Mouse (Mus musculus): ENCODE measurements around the gene Vmn2r83. TPM values are rescaled to one million over a fixed set of nuclear protein-coding genes. Genes with fewer than 3 reads are reported as not detected.

Gene Vmn2r83
- polyA plus RNA-seq, 1 experiment from 2014 or later = not detected

- 90% methylated on average over 13 of the region's 13 CpGs for WGBS
- Histone ChIP-seq H3K9me3 (no peaks in the 10 kb centered on the region), H3K4me3 (no peak overlapping the region), H3K4me1 (peaks cover 21% of the 10 kb centered on the region), H3K27me3 (ENCODE audit: insufficient read depth, poor library complexity, severe bottlenecking) (peaks cover 14% of the 10 kb centered on the region; the same call in 1 of the 2 replicates), H3K36me3 (peaks cover 29% of the 10 kb centered on the region), H3K27ac (no peak overlapping the region)
- peak; percentile 66 for DNase-seq (ENCODE audit: low spot score)
Measured at GRCm38 (mm10) chr10:79530721-79531120, 62.2 kb downstream of the Vmn2r83 start.

GRCm38 (mm10) chr10:79531593-79531992, 63.1 kb downstream of the Vmn2r83 start:
- peaks cover 22% of the 10 kb centered on the region for H3K36me3 ChIP-seq
- whole genome bisulfite sequencing = 78% methylated on average over 3 of the region's 3 CpGs
- peak; percentile 60 for DNase-seq (ENCODE audit: low spot score)

GRCm38 (mm10) chr10:79532678-79533077, 64.1 kb downstream of the Vmn2r83 start:
- Histone ChIP-seq H3K27ac (peak overlapping the region; percentile 89), H3K36me3 (peaks cover 11% of the 10 kb centered on the region; the same call in 1 of the 2 replicates), H3K4me1 (peaks cover 21% of the 10 kb centered on the region), H3K9me3 (no peaks in the 10 kb centered on the region), H3K27me3 (ENCODE audit: insufficient read depth, poor library complexity, severe bottlenecking) (peaks cover 14% of the 10 kb centered on the region; the same call in 1 of the 2 replicates), H3K4me3 (peak overlapping the region; percentile 82)
- 26% methylated on average over 3 of the region's 3 CpGs for WGBS
- peak; percentile 73 for DNase-seq (ENCODE audit: low spot score)

More at GRCm38 (mm10) chr10:79531593-79531992, 63.1 kb downstream of the Vmn2r83 start:
- Histone ChIP-seq H3K4me1 (peaks cover 21% of the 10 kb centered on the region), H3K4me3 (no peak overlapping the region), H3K27ac (no peak overlapping the region), H3K9me3 (no peaks in the 10 kb centered on the region), H3K27me3 (ENCODE audit: insufficient read depth, poor library complexity, severe bottlenecking) (peaks cover 14% of the 10 kb centered on the region; the same call in 1 of the 2 replicates)

- peak within 1 kb of the TSS; percentile 89 for H3K27ac ChIP-seq
Measured at GRCm38 (mm10) chr10:79533126-79533911, 64.8 kb downstream of the Vmn2r83 start, which contains the start of gene Plpp2. Gene Plpp2, minus strand, starts transcription at chr10:79533796.

GRCm38 (mm10) chr10:79534426-79534825, 65.9 kb downstream of the Vmn2r83 start:
- no peak overlapping the region for H3K27ac ChIP-seq

More at GRCm38 (mm10) chr10:79533126-79533911, 64.8 kb downstream of the Vmn2r83 start, which contains the start of gene Plpp2:
- WGBS = under 1% methylated on average over 52 of the region's 52 CpGs
- Histone ChIP-seq H3K36me3 (peaks cover 11% of the 10 kb centered on the region; the same call in 1 of the 2 replicates), H3K27me3 (ENCODE audit: insufficient read depth, poor library complexity, severe bottlenecking) (peaks cover 14% of the 10 kb centered on the region; the same call in 1 of the 2 replicates), H3K9me3 (no peaks in the 10 kb centered on the region), H3K4me3 (peak within 1 kb of the TSS; percentile 82), H3K4me1 (peaks cover 21% of the 10 kb centered on the region)
- peak; percentile 94 for DNase-seq (ENCODE audit: low spot score)

GRCm38 (mm10) chr10:79535431-79535830, 66.9 kb downstream of the Vmn2r83 start:
- Histone ChIP-seq H3K27me3 (ENCODE audit: insufficient read depth, poor library complexity, severe bottlenecking) (peaks cover 14% of the 10 kb centered on the region; the same call in 1 of the 2 replicates), H3K9me3 (no peaks in the 10 kb centered on the region), H3K36me3 (peaks cover 20% of the 10 kb centered on the region), H3K4me1 (peaks cover 19% of the 10 kb centered on the region), H3K4me3 (no peak overlapping the region), H3K27ac (no peak overlapping the region)
- peak; percentile 61 for DNase-seq (ENCODE audit: low spot score)
- WGBS = 71% methylated on average over 1 of the region's 1 CpGs

More at GRCm38 (mm10) chr10:79534426-79534825, 65.9 kb downstream of the Vmn2r83 start:
- DNase-seq (ENCODE audit: low spot score) = peak; percentile 64
- Histone ChIP-seq H3K27me3 (ENCODE audit: insufficient read depth, poor library complexity, severe bottlenecking) (peaks cover 14% of the 10 kb centered on the region; the same call in 1 of the 2 replicates), H3K9me3 (no peaks in the 10 kb centered on the region), H3K36me3 (peaks cover 15% of the 10 kb centered on the region), H3K4me3 (no peak overlapping the region), H3K4me1 (peaks cover 21% of the 10 kb centered on the region)
- WGBS = 82% methylated on average over 2 of the region's 2 CpGs

GRCm38 (mm10) chr10:79536461-79537080, 68.0 kb downstream of the Vmn2r83 start:
- Histone ChIP-seq H3K4me3 (no peak overlapping the region), H3K36me3 (peaks cover 31% of the 10 kb centered on the region), H3K27ac (no peak overlapping the region), H3K27me3 (ENCODE audit: insufficient read depth, poor library complexity, severe bottlenecking) (peaks cover 14% of the 10 kb centered on the region; the same call in 1 of the 2 replicates), H3K9me3 (no peaks in the 10 kb centered on the region), H3K4me1 (peaks cover 18% of the 10 kb centered on the region)
- DNase-seq (ENCODE audit: low spot score) = peak; percentile 70
- WGBS = 73% methylated on average over 12 of the region's 12 CpGs

GRCm38 (mm10) chr10:79537271-79537670, 68.7 kb downstream of the Vmn2r83 start:
- DNase-seq (ENCODE audit: low spot score) = peak; percentile 69
- H3K4me3 ChIP-seq = no peak overlapping the region

GRCm38 (mm10) chr10:79537781-79538180, 69.2 kb downstream of the Vmn2r83 start:
- Histone ChIP-seq H3K27ac (no peak overlapping the region), H3K9me3 (no peaks in the 10 kb centered on the region), H3K4me1 (peaks cover 13% of the 10 kb centered on the region), H3K27me3 (ENCODE audit: insufficient read depth, poor library complexity, severe bottlenecking) (peaks cover 14% of the 10 kb centered on the region; the same call in 1 of the 2 replicates), H3K4me3 (no peak overlapping the region), H3K36me3 (peaks cover 44% of the 10 kb centered on the region)
- 92% methylated on average over 2 of the region's 2 CpGs for WGBS
- peak; percentile 61 for DNase-seq (ENCODE audit: low spot score)

More at GRCm38 (mm10) chr10:79537271-79537670, 68.7 kb downstream of the Vmn2r83 start:
- 91% methylated on average over 7 of the region's 7 CpGs for WGBS
- no peaks in the 10 kb centered on the region for H3K9me3 ChIP-seq
- H3K27me3 ChIP-seq (ENCODE audit: insufficient read depth, poor library complexity, severe bottlenecking) = peaks cover 14% of the 10 kb centered on the region; the same call in 1 of the 2 replicates
- peaks cover 18% of the 10 kb centered on the region for H3K4me1 ChIP-seq
- H3K36me3 ChIP-seq = peaks cover 38% of the 10 kb centered on the region
- no peak overlapping the region for H3K27ac ChIP-seq

GRCm38 (mm10) chr10:79538323-79538722, 69.8 kb downstream of the Vmn2r83 start:
- no peak overlapping the region for H3K27ac ChIP-seq
- no peak overlapping the region for H3K4me3 ChIP-seq
- peaks cover 8% of the 10 kb centered on the region for H3K4me1 ChIP-seq
- WGBS = 91% methylated on average over 3 of the region's 3 CpGs
- H3K9me3 ChIP-seq = no peaks in the 10 kb centered on the region
- peaks cover 49% of the 10 kb centered on the region for H3K36me3 ChIP-seq
- DNase-seq (ENCODE audit: low spot score) = peak; percentile 66
- peaks cover 14% of the 10 kb centered on the region; the same call in 1 of the 2 replicates for H3K27me3 ChIP-seq (ENCODE audit: insufficient read depth, poor library complexity, severe bottlenecking)

GRCm38 (mm10) chr10:79538873-79539272, 70.3 kb downstream of the Vmn2r83 start:
- Histone ChIP-seq H3K4me3 (no peak overlapping the region), H3K27ac (no peak overlapping the region), H3K27me3 (ENCODE audit: insufficient read depth, poor library complexity, severe bottlenecking) (peaks cover 14% of the 10 kb centered on the region; the same call in 1 of the 2 replicates), H3K4me1 (peaks cover 2% of the 10 kb centered on the region), H3K36me3 (peaks cover 54% of the 10 kb centered on the region), H3K9me3 (no peaks in the 10 kb centered on the region)
- peak; percentile 66 for DNase-seq (ENCODE audit: low spot score)
- 61% methylated on average over 4 of the region's 4 CpGs for WGBS

- Histone ChIP-seq H3K36me3 (peaks cover 65% of the 10 kb centered on the region), H3K9me3 (no peaks in the 10 kb centered on the region), H3K27me3 (ENCODE audit: insufficient read depth, poor library complexity, severe bottlenecking) (0 out of 2 replicates have a peak, but pooled peaks cover 6% of the 10 kb centered on the region), H3K27ac (no peak overlapping the region), H3K4me3 (no peak overlapping the region), H3K4me1 (0 out of 2 replicates have a peak, but pooled peaks cover 8% of the 10 kb centered on the region)
- DNase-seq (ENCODE audit: low spot score) = peak; percentile 73
- WGBS = 94% methylated on average over 16 of the region's 16 CpGs
Measured at GRCm38 (mm10) chr10:79539701-79540495, 71.4 kb downstream of the Vmn2r83 start.

All from heart, embryonic 10.5 days (tissue).